Mouse (Mus musculus) lung, postnatal 0 days (tissue): ENCODE measurements around the gene Hectd2.

Experiments
- CTCF ChIP-seq: IDR thresholded peaks from 2 replicates; pipeline ENCODE4 v1.5.1; 2016; ENCODE audit warnings: antibody characterized with exemption, mild to moderate bottlenecking
- EP300 ChIP-seq: IDR thresholded peaks from 2 replicates; pipeline ENCODE4 v1.6.1; 2016; ENCODE audit warnings: antibody characterized with exemption, mild to moderate bottlenecking, control low read depth

DNA sequence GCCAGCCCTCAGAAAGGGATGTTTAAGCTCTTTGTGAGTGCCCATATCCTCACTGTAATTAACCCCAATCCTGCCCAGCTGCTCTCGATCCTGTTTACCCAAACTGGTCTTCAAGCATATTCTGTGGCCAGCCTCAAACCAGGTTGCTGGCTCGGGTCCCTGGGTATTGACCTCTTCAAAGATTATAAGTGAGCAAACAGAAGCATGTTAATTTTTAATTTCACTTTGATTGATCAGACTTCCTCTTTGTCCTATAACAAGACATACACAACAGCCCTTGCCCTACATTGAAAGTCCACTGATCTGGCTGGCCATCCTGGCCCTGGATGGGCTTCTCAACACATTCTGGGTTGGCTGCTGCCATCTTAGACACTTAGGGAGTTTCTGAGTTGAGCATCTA is 109.5 kb downstream of the Hectd2 start:
- TF ChIP-seq CTCF (no peak), EP300 (no peak)
